Mouse (Mus musculus): Measurements from ENCODE around the gene Txn2. TPM values are rescaled to one million over a fixed set of nuclear protein-coding genes. Genes with fewer than 3 reads are reported as not detected.

The Txn2 gene
- total and polyA plus RNA-seq, 2 experiments from 2014 or later: 39.9 to 182 TPM

GRCm38 (mm10) chr15:77955440-77956403 lies 26.9 kb upstream of the Txn2 start:
- Histone ChIP-seq H3K4me3 (ENCODE audit: low read depth, low read length) (peak overlapping the region; percentile 59), H3K4me1 (ENCODE audit: insufficient read depth, low read length) (peaks cover 5% of the 10 kb centered on the region; the same call in 1 of the 2 replicates), H3K36me3 (ENCODE audit: insufficient read depth, low read length) (peaks cover 41% of the 10 kb centered on the region), H3K27me3 (ENCODE audit: insufficient read depth, low read length) (no peaks in the 10 kb centered on the region), H3K27ac (ENCODE audit: low read depth, low read length) (peak overlapping the region; percentile 63), H3K4me2 (ENCODE audit: low read depth, low read length, poor library complexity, severe bottlenecking) (peak overlapping the region; percentile 94), H3K9ac (replicated peaks; ENCODE audit: low read length, poor library complexity, severe bottlenecking) (peak overlapping the region; percentile 66), H3K9me3 (ENCODE audit: low read length) (no peaks in the 10 kb centered on the region)
- ATAC-seq (ENCODE audit: low FRiP score): peak; percentile 53
- no peak for DNase-seq (ENCODE audit: low spot score)
- TF ChIP-seq CTCF (IDR thresholded peaks at IDR 0.05): no peak
- 10% methylated on average over 52 of the region's 52 CpGs for WGBS

- H3K27ac ChIP-seq (ENCODE audit: low read depth, low read length): no peak overlapping the region
- H3K4me3 ChIP-seq (ENCODE audit: low read depth, low read length): no peak overlapping the region
- ATAC-seq (ENCODE audit: low FRiP score) (no peak), DNase-seq (ENCODE audit: low spot score) (no peak)
- H3K27me3 ChIP-seq (ENCODE audit: insufficient read depth, low read length): no peaks in the 10 kb centered on the region
- peaks cover 34% of the 10 kb centered on the region for H3K36me3 ChIP-seq (ENCODE audit: insufficient read depth, low read length)
- H3K9ac ChIP-seq (replicated peaks; ENCODE audit: low read length, poor library complexity, severe bottlenecking): 0 out of 2 replicates have a peak overlapping the region, but pooled peaks have one; percentile 10
- no peak for TF ChIP-seq CTCF (IDR thresholded peaks at IDR 0.05)
- H3K4me2 ChIP-seq (ENCODE audit: low read depth, low read length, poor library complexity, severe bottlenecking): peak overlapping the region; percentile 35
- peaks cover 5% of the 10 kb centered on the region; the same call in 1 of the 2 replicates for H3K4me1 ChIP-seq (ENCODE audit: insufficient read depth, low read length)
- WGBS: 90% methylated on average over 2 of the region's 2 CpGs
- H3K9me3 ChIP-seq (ENCODE audit: low read length): no peaks in the 10 kb centered on the region
These were observed 25.6 kb upstream of the Txn2 start for GRCm38 (mm10) chr15:77954362-77954761.

- Histone ChIP-seq H3K4me2 (ENCODE audit: low read depth, low read length, poor library complexity, severe bottlenecking) (no peak overlapping the region), H3K27ac (ENCODE audit: low read depth, low read length) (no peak overlapping the region), H3K27me3 (ENCODE audit: insufficient read depth, low read length) (no peaks in the 10 kb centered on the region), H3K4me3 (ENCODE audit: low read depth, low read length) (no peak overlapping the region), H3K4me1 (ENCODE audit: insufficient read depth, low read length) (peaks cover 5% of the 10 kb centered on the region; the same call in 1 of the 2 replicates), H3K9me3 (ENCODE audit: low read length) (no peaks in the 10 kb centered on the region), H3K36me3 (ENCODE audit: insufficient read depth, low read length) (peaks cover 31% of the 10 kb centered on the region), H3K9ac (replicated peaks; ENCODE audit: low read length, poor library complexity, severe bottlenecking) (no peak overlapping the region)
- WGBS: 85% methylated on average over 3 of the region's 3 CpGs
- no peak for TF ChIP-seq CTCF (IDR thresholded peaks at IDR 0.05)
- no peak for ATAC-seq (ENCODE audit: low FRiP score)
- DNase-seq (ENCODE audit: low spot score): no peak
These were observed 24.1 kb upstream of the Txn2 start for GRCm38 (mm10) chr15:77952921-77953320.

GRCm38 (mm10) chr15:77949061-77949460 lies 20.3 kb upstream of the Txn2 start:
- no peak overlapping the region for H3K27ac ChIP-seq (ENCODE audit: low read depth, low read length)
- no peak for TF ChIP-seq CTCF (IDR thresholded peaks at IDR 0.05)
- no peak for ATAC-seq (ENCODE audit: low FRiP score)
- DNase-seq (ENCODE audit: low spot score): no peak
- H3K9ac ChIP-seq (replicated peaks; ENCODE audit: low read length, poor library complexity, severe bottlenecking): no peak overlapping the region
- no peaks in the 10 kb centered on the region for H3K4me1 ChIP-seq (ENCODE audit: insufficient read depth, low read length)
- no peaks in the 10 kb centered on the region for H3K9me3 ChIP-seq (ENCODE audit: low read length)
- no peaks in the 10 kb centered on the region for H3K27me3 ChIP-seq (ENCODE audit: insufficient read depth, low read length)
- WGBS: 91% methylated on average over 7 of the region's 7 CpGs
- H3K4me2 ChIP-seq (ENCODE audit: low read depth, low read length, poor library complexity, severe bottlenecking): no peak overlapping the region
- H3K4me3 ChIP-seq (ENCODE audit: low read depth, low read length): no peak overlapping the region
- peaks cover 59% of the 10 kb centered on the region for H3K36me3 ChIP-seq (ENCODE audit: insufficient read depth, low read length)

GRCm38 (mm10) chr15:77945711-77946110 lies 16.9 kb upstream of the Txn2 start:
- Histone ChIP-seq H3K9me3 (ENCODE audit: low read length) (no peaks in the 10 kb centered on the region), H3K4me2 (ENCODE audit: low read depth, low read length, poor library complexity, severe bottlenecking) (no peak overlapping the region), H3K9ac (replicated peaks; ENCODE audit: low read length, poor library complexity, severe bottlenecking) (no peak overlapping the region), H3K27me3 (ENCODE audit: insufficient read depth, low read length) (no peaks in the 10 kb centered on the region), H3K36me3 (ENCODE audit: insufficient read depth, low read length) (peaks cover 62% of the 10 kb centered on the region), H3K4me1 (ENCODE audit: insufficient read depth, low read length) (no peaks in the 10 kb centered on the region), H3K4me3 (ENCODE audit: low read depth, low read length) (no peak overlapping the region), H3K27ac (ENCODE audit: low read depth, low read length) (no peak overlapping the region)
- 89% methylated on average over 4 of the region's 4 CpGs for WGBS
- no peak for ATAC-seq (ENCODE audit: low FRiP score)
- no peak for DNase-seq (ENCODE audit: low spot score)
- TF ChIP-seq CTCF (IDR thresholded peaks at IDR 0.05): no peak

GRCm38 (mm10) chr15:77941563-77941962 lies 12.8 kb upstream of the Txn2 start:
- Histone ChIP-seq H3K27me3 (ENCODE audit: insufficient read depth, low read length) (no peaks in the 10 kb centered on the region), H3K4me1 (ENCODE audit: insufficient read depth, low read length) (no peaks in the 10 kb centered on the region), H3K9ac (replicated peaks; ENCODE audit: low read length, poor library complexity, severe bottlenecking) (no peak overlapping the region), H3K9me3 (ENCODE audit: low read length) (no peaks in the 10 kb centered on the region), H3K36me3 (ENCODE audit: insufficient read depth, low read length) (peaks cover 37% of the 10 kb centered on the region), H3K4me2 (ENCODE audit: low read depth, low read length, poor library complexity, severe bottlenecking) (no peak overlapping the region), H3K4me3 (ENCODE audit: low read depth, low read length) (no peak overlapping the region), H3K27ac (ENCODE audit: low read depth, low read length) (no peak overlapping the region)
- no peak for TF ChIP-seq CTCF (IDR thresholded peaks at IDR 0.05)
- DNase-seq (ENCODE audit: low spot score) (no peak), ATAC-seq (ENCODE audit: low FRiP score) (no peak)
- WGBS: 87% methylated on average over 3 of the region's 3 CpGs
